Mouse (Mus musculus): ENCODE measurements around the gene BC005561.

- TF ChIP-seq MAFK (IDR thresholded peaks at IDR 0.05; ENCODE audit: insufficient read depth, low read depth, low read length) = no peak
- no peak for TF ChIP-seq CHD2 (IDR thresholded peaks at IDR 0.05; ENCODE audit: low read depth, low read length)
Measured at GRCm38 (mm10) chr5:104504883-104505282, 3.3 kb upstream of the BC005561 start.

Data from ES-E14 (cell line).